Mouse (Mus musculus): ENCODE measurements around the gene Casc1. TPM values are rescaled to one million over a fixed set of nuclear protein-coding genes. Genes with fewer than 3 reads are reported as not detected.

Gene Casc1
- 0.22 and 0.40 TPM in 2 replicates for polyA plus RNA-seq (2014; fragmentation: Nextera tagmentation; extraction: Ambion mirVana)

GRCm38 (mm10) chr6:145210816-145211338 is at the start of gene Casc1, which contains the start of gene Etfrf1:
TSS of gene Casc1 (minus strand) at chr6:145211005.
TSS of gene Etfrf1 (plus strand) at chr6:145211134.
- WGBS = under 1% methylated on average over 36 of the region's 36 CpGs
- H3K9ac ChIP-seq (ENCODE audit: low read depth, low read length) = peak within 1 kb of the TSS; percentile 85

GRCm38 (mm10) chr6:145256701-145257073 is 45.9 kb upstream of the Casc1 start:
- Histone ChIP-seq H3K9ac (ENCODE audit: low read depth, low read length) (no peak overlapping the region), H3K4me2 (no peak overlapping the region), H3K36me3 (ENCODE audit: control insufficient read depth, insufficient read depth, low read length) (no peaks in the 10 kb centered on the region), H3K27ac (ENCODE audit: low read depth, low read length) (no peak overlapping the region), H3K4me3 (ENCODE audit: low read depth, low read length) (no peak overlapping the region), H3K9me3 (ENCODE audit: control insufficient read depth, low read length) (no peaks in the 10 kb centered on the region), H3K4me1 (replicated peaks; ENCODE audit: control insufficient read depth, insufficient read depth, low read length) (no peaks in the 10 kb centered on the region), H3K27me3 (replicated peaks; ENCODE audit: control insufficient read depth, insufficient read depth, low read length) (no peaks in the 10 kb centered on the region)
- DNase-seq (ENCODE audit: low spot score) (no peak), ATAC-seq (replicated peaks; ENCODE audit: low FRiP score) (no peak)
- 38% methylated on average over 2 of the region's 2 CpGs for WGBS

More at GRCm38 (mm10) chr6:145210816-145211338, at the start of gene Casc1, which contains the start of gene Etfrf1:
- 0 out of 2 replicates have a peak, but pooled peaks cover 2% of the 10 kb centered on the region for H3K36me3 ChIP-seq (ENCODE audit: control insufficient read depth, insufficient read depth, low read length)
- peaks cover 8% of the 10 kb centered on the region for H3K4me1 ChIP-seq (replicated peaks; ENCODE audit: control insufficient read depth, insufficient read depth, low read length)
- H3K9me3 ChIP-seq (ENCODE audit: control insufficient read depth, low read length) = no peaks in the 10 kb centered on the region
- ATAC-seq (replicated peaks; ENCODE audit: low FRiP score) (peak; percentile 100), DNase-seq (ENCODE audit: low spot score) (peak; percentile 99)
- no peaks in the 10 kb centered on the region for H3K27me3 ChIP-seq (replicated peaks; ENCODE audit: control insufficient read depth, insufficient read depth, low read length)
- peak within 1 kb of the TSS; percentile 94 for H3K27ac ChIP-seq (ENCODE audit: low read depth, low read length)
- H3K4me2 ChIP-seq = peak within 1 kb of the TSS; percentile 81
- H3K4me3 ChIP-seq (ENCODE audit: low read depth, low read length) = peak within 1 kb of the TSS; percentile 78

- no peak for ATAC-seq (replicated peaks; ENCODE audit: low FRiP score)
- H3K4me2 ChIP-seq = no peak overlapping the region
- H3K4me1 ChIP-seq (replicated peaks; ENCODE audit: control insufficient read depth, insufficient read depth, low read length) = no peaks in the 10 kb centered on the region
- H3K36me3 ChIP-seq (ENCODE audit: control insufficient read depth, insufficient read depth, low read length) = no peaks in the 10 kb centered on the region
- no peak for DNase-seq (ENCODE audit: low spot score)
- H3K27me3 ChIP-seq (replicated peaks; ENCODE audit: control insufficient read depth, insufficient read depth, low read length) = no peaks in the 10 kb centered on the region
- no peak overlapping the region for H3K27ac ChIP-seq (ENCODE audit: low read depth, low read length)
- WGBS = 72% methylated on average over 13 of the region's 13 CpGs
- H3K9ac ChIP-seq (ENCODE audit: low read depth, low read length) = no peak overlapping the region
- no peak overlapping the region for H3K4me3 ChIP-seq (ENCODE audit: low read depth, low read length)
- no peaks in the 10 kb centered on the region for H3K9me3 ChIP-seq (ENCODE audit: control insufficient read depth, low read length)
Observed at GRCm38 (mm10) chr6:145255952-145256700, 45.3 kb upstream of the Casc1 start.

GRCm38 (mm10) chr6:145250820-145251219 is 40.0 kb upstream of the Casc1 start:
- peak; percentile 8; the same call in 1 of the 2 replicates for ATAC-seq (replicated peaks; ENCODE audit: low FRiP score)
- H3K4me3 ChIP-seq (ENCODE audit: low read depth, low read length) = peak overlapping the region; percentile 95
- H3K9ac ChIP-seq (ENCODE audit: low read depth, low read length) = peak overlapping the region; percentile 95
- no peaks in the 10 kb centered on the region for H3K9me3 ChIP-seq (ENCODE audit: control insufficient read depth, low read length)
- DNase-seq (ENCODE audit: low spot score) = peak; percentile 39
- peaks cover 2% of the 10 kb centered on the region; the same call in 1 of the 2 replicates for H3K36me3 ChIP-seq (ENCODE audit: control insufficient read depth, insufficient read depth, low read length)
- 15% methylated on average over 16 of the region's 16 CpGs for WGBS
- peak overlapping the region; percentile 80 for H3K4me2 ChIP-seq
- peaks cover 16% of the 10 kb centered on the region for H3K4me1 ChIP-seq (replicated peaks; ENCODE audit: control insufficient read depth, insufficient read depth, low read length)
- H3K27ac ChIP-seq (ENCODE audit: low read depth, low read length) = peak overlapping the region; percentile 90; the same call in 1 of the 2 replicates
- H3K27me3 ChIP-seq (replicated peaks; ENCODE audit: control insufficient read depth, insufficient read depth, low read length) = no peaks in the 10 kb centered on the region

DNA sequence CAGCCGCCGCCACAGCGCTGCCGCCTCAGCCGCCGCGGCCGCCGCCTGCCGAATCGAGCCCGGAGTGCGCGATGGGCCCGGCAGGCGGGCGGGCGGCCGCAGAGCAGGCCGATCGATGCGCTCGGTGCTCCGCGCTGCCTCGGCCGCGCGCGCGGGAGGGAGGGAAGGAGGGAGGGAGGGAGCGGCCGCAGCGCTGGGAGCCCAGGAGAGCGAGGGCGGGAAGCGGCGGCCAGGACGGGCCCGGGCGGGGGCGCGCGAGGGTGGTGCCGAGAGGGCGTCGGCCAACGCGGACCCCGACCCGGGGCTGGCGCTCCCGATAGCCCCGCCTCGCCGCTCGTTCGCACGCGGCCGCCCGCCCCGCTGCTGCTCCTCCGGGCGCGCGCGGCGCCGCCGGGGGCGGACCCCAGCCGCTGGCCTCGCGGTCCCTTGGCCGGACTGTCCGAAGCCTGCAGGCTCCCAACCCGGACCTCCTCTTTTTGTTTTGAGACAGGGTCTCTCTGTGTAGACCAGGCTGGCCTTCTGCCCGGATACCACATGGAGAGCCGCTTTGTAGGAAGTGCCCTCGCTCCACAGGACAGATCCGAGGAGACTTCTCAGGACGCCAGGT is 39.5 kb upstream of the Casc1 start, which contains the start of gene Kras:
TSS of gene Kras (minus strand) at position 55 of the 607 bp plus-strand sequence.
- peaks cover 16% of the 10 kb centered on the region for H3K4me1 ChIP-seq (replicated peaks; ENCODE audit: control insufficient read depth, insufficient read depth, low read length)
- under 1% methylated on average over 68 of the region's 83 CpGs for WGBS
- H3K36me3 ChIP-seq (ENCODE audit: control insufficient read depth, insufficient read depth, low read length) = peaks cover 2% of the 10 kb centered on the region; the same call in 1 of the 2 replicates
- peak within 1 kb of the TSS; percentile 80 for H3K4me2 ChIP-seq
- H3K9ac ChIP-seq (ENCODE audit: low read depth, low read length) = peak within 1 kb of the TSS; percentile 95
- no peaks in the 10 kb centered on the region for H3K9me3 ChIP-seq (ENCODE audit: control insufficient read depth, low read length)
- peak within 1 kb of the TSS; percentile 90 for H3K27ac ChIP-seq (ENCODE audit: low read depth, low read length)
- DNase-seq (ENCODE audit: low spot score) (peak; percentile 97), ATAC-seq (replicated peaks; ENCODE audit: low FRiP score) (peak; percentile 95)
- H3K27me3 ChIP-seq (replicated peaks; ENCODE audit: control insufficient read depth, insufficient read depth, low read length) = no peaks in the 10 kb centered on the region
- H3K4me3 ChIP-seq (ENCODE audit: low read depth, low read length) = peak within 1 kb of the TSS; percentile 95

- Histone ChIP-seq H3K27me3 (replicated peaks; ENCODE audit: control insufficient read depth, insufficient read depth, low read length) (no peaks in the 10 kb centered on the region), H3K4me3 (ENCODE audit: low read depth, low read length) (peak overlapping the region; percentile 95), H3K36me3 (ENCODE audit: control insufficient read depth, insufficient read depth, low read length) (peaks cover 2% of the 10 kb centered on the region; the same call in 1 of the 2 replicates), H3K9ac (ENCODE audit: low read depth, low read length) (peak overlapping the region; percentile 95), H3K4me2 (peak overlapping the region; percentile 80), H3K27ac (ENCODE audit: low read depth, low read length) (peak overlapping the region; percentile 90), H3K4me1 (replicated peaks; ENCODE audit: control insufficient read depth, insufficient read depth, low read length) (peaks cover 16% of the 10 kb centered on the region), H3K9me3 (ENCODE audit: control insufficient read depth, low read length) (no peaks in the 10 kb centered on the region)
- under 1% methylated on average over 99 of the region's 124 CpGs for WGBS
- ATAC-seq (replicated peaks; ENCODE audit: low FRiP score) (peak; percentile 60), DNase-seq (ENCODE audit: low spot score) (peak; percentile 69)
Observed at GRCm38 (mm10) chr6:145249291-145250184, 38.7 kb upstream of the Casc1 start.

DNA sequence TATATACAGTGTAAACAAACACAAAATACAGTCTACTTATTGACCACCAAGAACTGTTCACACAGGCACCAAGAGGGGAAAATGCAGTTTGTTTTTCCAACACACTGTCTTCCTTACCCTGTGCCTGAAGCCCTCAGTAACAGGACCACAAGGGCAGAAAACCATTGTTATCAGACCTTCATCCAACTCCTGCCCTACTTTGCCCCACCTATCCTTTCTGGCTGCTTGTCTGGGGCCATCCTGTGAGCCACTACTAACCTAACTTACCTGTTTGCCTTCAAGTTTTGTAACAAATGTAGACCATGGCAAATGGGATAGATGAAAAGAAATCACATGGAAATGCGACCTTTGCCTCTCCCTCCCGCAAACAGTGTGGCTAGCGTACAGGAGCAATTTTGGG is 37.1 kb upstream of the Casc1 start:
- Histone ChIP-seq H3K27me3 (replicated peaks; ENCODE audit: control insufficient read depth, insufficient read depth, low read length) (no peaks in the 10 kb centered on the region), H3K9me3 (ENCODE audit: control insufficient read depth, low read length) (no peaks in the 10 kb centered on the region), H3K36me3 (ENCODE audit: control insufficient read depth, insufficient read depth, low read length) (peaks cover 2% of the 10 kb centered on the region; the same call in 1 of the 2 replicates), H3K4me1 (replicated peaks; ENCODE audit: control insufficient read depth, insufficient read depth, low read length) (peaks cover 16% of the 10 kb centered on the region), H3K4me2 (peak overlapping the region; percentile 54), H3K4me3 (ENCODE audit: low read depth, low read length) (peak overlapping the region; percentile 14; the same call in 1 of the 2 replicates), H3K9ac (ENCODE audit: low read depth, low read length) (0 out of 2 replicates have a peak overlapping the region, but pooled peaks have one; percentile 22), H3K27ac (ENCODE audit: low read depth, low read length) (no peak overlapping the region)
- 67% methylated on average over 3 of the region's 3 CpGs for WGBS
- ATAC-seq (replicated peaks; ENCODE audit: low FRiP score) = no peak
- no peak for DNase-seq (ENCODE audit: low spot score)

GRCm38 (mm10) chr6:145246841-145247240 is 36.0 kb upstream of the Casc1 start:
- WGBS = 91% methylated on average over 5 of the region's 5 CpGs
- ATAC-seq (replicated peaks; ENCODE audit: low FRiP score) = no peak

More at GRCm38 (mm10) chr6:145246841-145247240, 36.0 kb upstream of the Casc1 start:
- no peak overlapping the region for H3K4me2 ChIP-seq
- no peak for DNase-seq (ENCODE audit: low spot score)
- H3K27me3 ChIP-seq (replicated peaks; ENCODE audit: control insufficient read depth, insufficient read depth, low read length) = no peaks in the 10 kb centered on the region
- H3K36me3 ChIP-seq (ENCODE audit: control insufficient read depth, insufficient read depth, low read length) = peaks cover 2% of the 10 kb centered on the region; the same call in 1 of the 2 replicates
- no peak overlapping the region for H3K9ac ChIP-seq (ENCODE audit: low read depth, low read length)
- H3K27ac ChIP-seq (ENCODE audit: low read depth, low read length) = no peak overlapping the region
- H3K4me3 ChIP-seq (ENCODE audit: low read depth, low read length) = no peak overlapping the region
- H3K4me1 ChIP-seq (replicated peaks; ENCODE audit: control insufficient read depth, insufficient read depth, low read length) = peaks cover 16% of the 10 kb centered on the region
- H3K9me3 ChIP-seq (ENCODE audit: control insufficient read depth, low read length) = no peaks in the 10 kb centered on the region

Measured in liver, embryonic 11.5 days (tissue).